Mouse (Mus musculus) embryonic stem cell, embryonic (primary cell): ENCODE measurements around the gene 1700001K19Rik.

Experiments used
- CTCF ChIA-PET, 4 experiments: fragments of 300-600 bp in 2 of 4; fragments of 350-600 bp in 2 of 4; sonication (Branson Sonifier 250); formaldehyde crosslinking; loops; one replicate each; lab custom pipeline; 2022; ENCODE audit warnings: inconsistent platforms in 2 of 4; lab: Charles Lee
- POLR2A ChIA-PET, 4 experiments: fragments of 300-600 bp in 2 of 4; fragments of 350-600 bp in 2 of 4; sonication (Branson Sonifier 250); formaldehyde crosslinking; loops; one replicate each; lab custom pipeline; 2022; ENCODE audit warnings: antibody characterized with exemption in 4 of 4, inconsistent platforms in 1 of 4; lab: Charles Lee

The 1700001K19Rik gene

DNA sequence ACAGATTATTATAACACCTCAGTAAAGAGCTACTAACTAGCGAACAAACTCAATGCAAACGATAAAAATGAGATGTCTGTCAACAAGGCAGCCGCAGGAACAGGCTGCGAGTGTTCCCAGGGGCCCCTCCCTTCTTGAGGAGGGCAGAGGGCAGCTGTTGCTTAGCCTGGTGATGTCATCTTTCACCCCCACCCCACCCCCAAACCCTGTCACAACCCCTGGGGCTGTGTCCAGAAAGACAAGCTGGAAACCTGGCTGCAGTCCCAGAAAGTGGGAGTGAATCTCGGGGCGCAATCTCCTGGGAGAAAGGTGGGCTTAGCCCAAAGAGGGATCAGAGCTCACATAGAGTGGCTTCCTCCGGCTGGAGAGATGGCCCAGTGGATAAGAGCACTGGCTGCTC lies 1.2 kb downstream of the 1700001K19Rik start:
- CTCF ChIA-PET: interaction anchor here in 3 of 4 experiments (0.6 to 3.7 kb wide), 8 partner anchors 10 to 264 kb away, joined by 3 to 15 read pairs (median 4); partner anchors contain the start of gene Hsp90aa1 (in 1 of the 3)
- POLR2A ChIA-PET: interaction anchor here in 3 of 4 experiments (0.6 to 26.2 kb wide), 17 partner anchors 6 to 265 kb away, joined by 3 to 781 read pairs (median 4); partner anchors contain the start of gene Hsp90aa1 (in 2 of the 3)

DNA sequence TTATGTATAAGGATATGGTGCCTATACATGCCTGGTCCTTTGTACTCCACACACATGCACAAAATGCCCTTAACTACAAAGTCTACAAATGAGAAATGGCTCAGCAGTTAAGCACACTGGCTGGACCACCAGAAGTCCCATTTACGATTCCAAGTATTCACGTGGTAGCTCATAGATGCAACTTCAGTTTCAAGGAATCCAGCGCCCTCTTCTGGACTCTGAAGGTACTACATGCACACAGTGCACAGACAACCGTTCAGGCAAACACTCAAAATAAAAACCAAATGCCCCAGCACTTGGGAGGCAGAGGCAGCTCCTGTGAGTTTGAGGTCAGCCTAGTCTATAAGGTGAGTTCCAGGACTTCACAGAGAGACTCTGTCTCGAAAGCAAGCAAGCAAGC lies 8.2 kb downstream of the 1700001K19Rik start:
- POLR2A ChIA-PET: interaction anchor here (0.6 to 26.2 kb wide), 45 partner anchors 8 to 864 kb away, joined by 3 to 781 read pairs (median 4); partner anchors contain the start of genes Hsp90aa1 (in 3 of the 4), 1700001K19Rik (in 1 of the 4), Eif5 (in 1 of the 4) and Wdr20 (in 1 of the 4)
- CTCF ChIA-PET: interaction anchor here (0.5 to 6.3 kb wide), 80 partner anchors 8 to 1306 kb away, joined by 3 to 106 read pairs (median 4); partner anchors contain the start of genes Hsp90aa1 (in 4 of the 4), 1700001K19Rik (in 1 of the 4), Dync1h1 (in 1 of the 4) and Rcor1 (in 1 of the 4)

DNA sequence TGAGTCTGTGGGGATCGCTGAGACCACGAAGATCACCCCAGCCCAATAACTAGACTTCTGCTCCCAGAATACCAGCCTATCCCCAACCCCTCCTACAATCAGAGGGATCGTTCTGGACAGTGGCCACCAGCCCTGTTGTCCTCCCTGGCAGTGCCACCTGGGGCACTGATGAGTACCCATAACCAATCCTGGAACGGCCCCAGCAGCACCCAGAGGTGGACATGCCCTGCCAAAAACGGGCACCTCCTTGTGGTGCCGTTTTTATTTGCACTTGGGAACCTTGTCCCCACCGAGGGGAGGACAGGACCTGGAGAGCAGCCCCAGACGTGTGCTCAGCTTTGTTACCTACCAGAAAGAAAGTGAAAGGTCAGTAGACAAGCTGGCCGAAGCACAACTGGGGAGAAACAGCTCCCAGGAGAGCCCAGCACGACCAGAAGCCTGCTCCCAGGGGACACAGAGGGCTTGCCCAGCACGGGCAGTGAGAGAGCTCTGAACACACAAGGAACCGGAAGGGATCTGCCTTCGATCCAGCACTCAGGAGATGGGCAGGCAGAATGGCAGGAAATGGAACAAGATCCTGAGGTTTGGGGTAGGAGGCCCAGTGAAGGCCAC lies 14.8 kb downstream of the 1700001K19Rik start:
- ChIA-PET POLR2A (interaction anchor here in 3 of 4 experiments (0.8 to 1.5 kb wide), 6 partner anchors 9 to 148 kb away, joined by 3 to 8 read pairs (median 5); no protein-coding TSS in a partner anchor), CTCF (interaction anchor here in 1 of 4 experiments (0.6 kb wide), 1 partner anchor 291 kb away, joined by 3 read pairs; no protein-coding TSS in a partner anchor)

DNA sequence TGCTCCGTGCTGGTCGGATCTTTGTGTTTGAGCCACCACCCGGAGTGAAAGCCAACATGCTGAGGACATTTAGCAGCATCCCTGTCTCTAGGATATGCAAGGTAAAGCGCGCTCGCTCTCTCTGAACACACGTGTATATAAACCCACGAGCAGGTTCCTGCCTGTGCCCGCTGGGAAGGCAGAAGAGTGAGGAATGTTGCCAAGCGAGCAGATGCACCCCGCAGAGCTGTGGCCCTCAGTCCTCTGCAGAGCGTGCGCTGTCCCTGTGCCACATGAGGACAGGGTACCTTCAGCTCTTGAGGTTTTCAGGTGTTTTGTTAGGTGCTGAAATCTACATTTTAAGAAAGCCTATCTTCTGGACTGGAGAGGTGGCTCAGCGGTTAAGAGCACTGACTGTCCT lies 20.7 kb downstream of the 1700001K19Rik start:
- CTCF ChIA-PET: interaction anchor here in 1 of 4 experiments (1.0 kb wide), 1 partner anchor 34 kb away, joined by 3 read pairs; no protein-coding TSS in a partner anchor

DNA sequence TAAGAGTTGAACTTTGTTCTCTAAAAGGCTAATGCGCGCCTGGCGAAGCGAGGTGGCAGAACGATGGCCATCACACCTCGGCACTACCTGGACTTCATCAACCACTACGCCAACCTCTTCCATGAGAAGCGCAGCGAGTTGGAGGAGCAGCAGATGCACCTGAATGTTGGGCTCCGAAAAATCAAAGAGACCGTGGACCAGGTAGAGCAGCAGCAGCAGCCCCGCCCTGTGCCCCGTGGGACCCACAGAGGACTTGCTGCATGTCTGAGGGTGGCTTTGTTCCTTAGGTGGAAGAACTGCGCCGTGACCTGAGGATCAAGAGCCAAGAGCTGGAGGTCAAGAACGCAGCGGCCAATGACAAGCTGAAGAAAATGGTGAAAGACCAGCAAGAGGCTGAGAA lies 31.0 kb downstream of the 1700001K19Rik start:
- ChIA-PET CTCF (interaction anchor here in 3 of 4 experiments (0.6 to 1.4 kb wide), 6 partner anchors 13 to 239 kb away, joined by 3 to 8 read pairs (median 3); partner anchors contain the start of gene Hsp90aa1 (in 1 of the 3)), POLR2A (interaction anchor here (0.5 to 4.1 kb wide), 13 partner anchors 11 to 310 kb away, joined by 3 to 14 read pairs (median 4); no protein-coding TSS in a partner anchor)

More for the DNA sequence above, 20.7 kb downstream of the 1700001K19Rik start:
- POLR2A ChIA-PET: interaction anchor here in 3 of 4 experiments (0.5 to 2.8 kb wide), 6 partner anchors 10 to 232 kb away, joined by 3 to 12 read pairs (median 4); partner anchors contain the start of gene Hsp90aa1 (in 1 of the 3)

DNA sequence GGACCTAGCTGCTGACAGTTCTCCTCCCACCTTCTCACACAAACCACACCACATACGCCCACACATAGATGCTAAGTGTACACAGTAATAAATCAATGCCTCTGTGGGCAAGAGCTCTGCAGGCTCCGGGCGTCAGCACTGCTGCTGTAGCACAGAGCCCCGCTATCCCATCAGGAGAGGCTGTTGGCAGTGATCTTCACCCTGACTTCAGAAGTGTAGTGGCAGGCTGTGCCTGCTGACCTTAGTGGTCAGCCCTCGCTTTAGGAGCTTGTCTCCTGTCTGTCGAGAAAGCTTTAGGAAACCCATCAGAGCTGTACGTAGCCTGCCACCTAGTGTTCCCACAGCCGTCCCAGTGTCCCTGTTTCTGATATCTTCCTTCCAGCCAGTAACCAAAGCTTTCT lies 32.2 kb downstream of the 1700001K19Rik start:
- POLR2A ChIA-PET: interaction anchor here in 3 of 4 experiments (0.5 to 4.1 kb wide), 20 partner anchors 9 to 221 kb away, joined by 3 to 14 read pairs (median 4); partner anchors contain the start of gene Hsp90aa1 (in 1 of the 3)
- CTCF ChIA-PET: interaction anchor here in 2 of 4 experiments (0.6 to 1.9 kb wide), 8 partner anchors 24 to 233 kb away, joined by 3 to 5 read pairs (median 4); no protein-coding TSS in a partner anchor

DNA sequence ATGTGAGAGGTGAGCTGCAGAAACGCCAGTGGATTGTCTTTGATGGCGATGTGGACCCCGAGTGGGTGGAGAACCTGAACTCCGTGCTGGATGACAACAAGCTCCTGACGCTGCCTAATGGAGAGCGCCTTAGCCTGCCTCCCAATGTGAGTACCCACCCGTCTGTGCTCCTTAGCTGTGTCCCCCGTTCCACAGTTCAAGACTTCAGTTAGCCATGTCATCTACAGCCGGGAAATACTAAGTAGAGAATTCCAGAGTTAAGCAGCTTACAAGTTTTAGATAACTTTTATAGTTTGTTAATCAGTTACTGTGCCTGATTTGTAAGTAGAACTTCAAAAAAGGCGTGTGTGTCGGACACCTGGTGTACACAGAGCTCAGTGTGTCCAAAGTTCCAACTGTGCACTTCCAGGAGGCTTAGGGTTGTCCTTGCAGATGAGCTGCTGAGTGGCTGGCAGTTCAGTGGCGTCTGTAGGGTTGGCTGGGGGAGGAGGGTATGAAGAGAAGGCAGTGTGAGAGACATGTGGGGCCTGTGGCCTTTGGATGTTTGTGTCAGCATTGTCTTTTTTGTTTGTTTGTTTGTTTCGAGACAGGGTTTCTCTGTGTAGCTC lies 44.8 kb downstream of the 1700001K19Rik start:
- ChIA-PET POLR2A (interaction anchor here (0.5 to 2.9 kb wide), 21 partner anchors 10 to 246 kb away, joined by 3 to 14 read pairs (median 3); partner anchors contain the start of gene Hsp90aa1 (in 2 of the 4)), CTCF (interaction anchor here in 1 of 4 experiments (0.6 to 1.0 kb wide), 4 partner anchors 14 to 354 kb away, joined by 3 to 5 read pairs (median 3); no protein-coding TSS in a partner anchor)

DNA sequence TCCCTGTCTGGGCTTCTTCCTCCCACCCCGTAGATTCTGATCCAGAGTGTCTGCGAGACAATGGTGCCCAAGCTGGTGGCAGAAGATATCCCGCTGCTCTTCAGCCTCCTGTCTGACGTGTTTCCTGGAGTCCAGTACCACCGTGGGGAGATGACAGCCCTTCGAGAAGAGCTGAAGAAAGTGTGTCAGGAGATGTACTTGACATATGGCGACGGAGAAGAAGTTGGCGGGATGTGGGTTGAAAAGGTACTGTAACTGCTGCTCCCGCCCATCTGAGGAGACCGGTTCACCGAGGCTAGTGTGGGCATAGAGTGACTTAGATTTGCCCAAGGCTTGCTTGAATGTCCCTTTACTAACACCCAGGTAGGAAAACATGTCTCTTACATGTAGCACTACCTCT lies 46.1 kb downstream of the 1700001K19Rik start:
- ChIA-PET POLR2A (interaction anchor here in 2 of 4 experiments (1.7 to 2.9 kb wide), 6 partner anchors 13 to 67 kb away, joined by 4 to 14 read pairs (median 6); partner anchors contain the start of gene Hsp90aa1 (in 1 of the 2)), CTCF (no interaction called here)

DNA sequence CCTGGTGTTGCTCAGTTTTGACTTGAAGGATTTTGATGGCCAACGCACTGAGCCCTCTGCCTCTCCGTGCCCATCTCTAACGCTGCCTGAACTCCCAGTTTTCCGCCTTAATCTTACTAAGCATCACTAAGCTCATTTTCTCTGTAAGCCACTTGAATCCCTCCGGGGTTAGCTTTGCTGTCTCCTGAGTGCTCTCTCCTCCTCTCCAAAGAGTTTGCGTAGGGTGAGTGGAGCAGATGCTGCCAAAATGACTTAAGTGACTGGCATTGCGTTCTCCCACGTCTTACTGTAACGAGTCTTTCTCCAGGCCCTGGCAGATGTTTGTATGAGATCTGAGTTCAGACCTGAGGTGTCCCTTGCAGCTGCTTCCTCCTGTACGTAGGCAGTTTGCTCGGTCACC lies 52.4 kb downstream of the 1700001K19Rik start:
- ChIA-PET CTCF (interaction anchor here in 1 of 4 experiments (0.6 kb wide), 2 partner anchors 16 to 230 kb away, joined by 3 to 7 read pairs; no protein-coding TSS in a partner anchor), POLR2A (interaction anchor here in 3 of 4 experiments (0.5 to 4.0 kb wide), 6 partner anchors 11 to 224 kb away, joined by 3 to 18 read pairs (median 4); partner anchors contain the start of gene Hsp90aa1 (in 1 of the 3))
